Mouse (Mus musculus) neural tube, embryonic 10.5 days (tissue): ENCODE measurements around the gene Cyb5d2.
"Not testable (repeated sequence)": the region's sequence is repeated elsewhere in the genome, so short reads cannot be mapped to it uniquely, and the experiment has no call there.

Experiments
- DNase-seq: peaks from one replicate; pipeline ENCODE4 v3.0.0-alpha.2; 2017; ENCODE audit warnings: low spot score; ENCODE audit errors: extremely low spot score

Cyb5d2 gene

GRCm38 (mm10) chr11:72778957-72779356 lies 17.0 kb downstream of the Cyb5d2 start:
- no peak for DNase-seq

- DNase-seq = not testable (repeated sequence)
Measured at GRCm38 (mm10) chr11:72772611-72773010, 23.3 kb downstream of the Cyb5d2 start.

DNA sequence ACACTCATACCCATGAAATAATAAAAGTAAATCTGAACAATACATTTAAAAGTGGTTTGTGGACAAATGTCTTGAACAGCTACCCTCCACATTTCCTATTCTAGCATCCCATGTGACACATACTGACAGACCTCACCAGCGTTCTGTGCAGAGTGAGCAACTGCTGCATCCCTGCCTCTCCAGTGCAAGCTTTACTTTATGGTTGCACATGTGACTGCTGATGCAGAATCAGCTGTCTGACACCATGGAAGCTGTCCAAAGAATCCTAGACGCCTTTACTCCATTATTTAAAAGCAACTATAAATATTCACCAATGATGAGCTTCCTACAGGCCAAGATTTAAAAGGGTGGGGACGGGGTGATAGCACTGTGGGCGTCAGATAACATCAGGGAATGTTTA lies 24.5 kb downstream of the Cyb5d2 start:
- DNase-seq = no peak

GRCm38 (mm10) chr11:72770816-72771215 lies 25.1 kb downstream of the Cyb5d2 start:
- no peak for DNase-seq

GRCm38 (mm10) chr11:72770324-72770723 lies 25.6 kb downstream of the Cyb5d2 start:
- DNase-seq = no peak

GRCm38 (mm10) chr11:72769061-72769460 lies 26.9 kb downstream of the Cyb5d2 start:
- DNase-seq = no peak

DNA sequence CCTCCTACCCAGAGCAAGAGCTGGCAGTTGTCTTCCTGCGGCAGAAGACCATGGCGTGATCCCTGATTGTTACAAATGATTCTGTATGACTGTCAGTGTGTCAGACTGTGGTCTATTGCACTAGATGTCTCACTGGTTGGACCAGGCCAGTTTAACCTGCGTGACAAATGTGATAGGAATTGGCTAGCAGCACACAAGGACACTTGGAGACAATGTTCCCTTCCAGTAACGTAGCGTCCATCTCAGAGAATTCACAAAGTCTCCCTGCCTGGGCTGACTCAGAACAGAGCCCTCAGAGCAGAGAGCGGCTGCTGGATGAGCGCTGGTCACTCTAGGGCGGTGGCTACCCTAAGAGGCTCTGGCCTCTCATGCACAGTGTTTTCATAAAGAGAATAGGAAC lies 28.2 kb downstream of the Cyb5d2 start:
- no peak for DNase-seq

- no peak for DNase-seq
Measured at GRCm38 (mm10) chr11:72764270-72764669, 31.7 kb downstream of the Cyb5d2 start.

DNA sequence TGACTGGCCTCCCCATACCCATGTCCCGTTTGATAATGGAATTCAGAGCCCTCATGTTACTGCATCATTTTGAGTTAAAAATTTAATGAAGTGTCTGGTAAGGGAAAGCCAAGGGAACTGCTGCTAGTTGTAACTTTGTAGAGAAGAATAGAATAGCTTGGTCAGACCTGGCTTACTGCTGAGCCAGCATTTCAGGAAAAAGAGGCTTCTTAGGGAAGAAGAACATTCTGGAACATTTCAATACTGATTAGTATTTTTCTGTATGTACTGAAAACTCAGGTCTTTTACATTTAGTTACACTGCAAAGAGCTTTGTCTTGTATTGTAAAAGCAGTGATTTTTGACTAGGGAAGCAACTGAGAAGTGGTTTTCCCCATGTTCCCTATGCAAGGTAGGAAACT lies 35.2 kb downstream of the Cyb5d2 start:
- no peak for DNase-seq

DNA sequence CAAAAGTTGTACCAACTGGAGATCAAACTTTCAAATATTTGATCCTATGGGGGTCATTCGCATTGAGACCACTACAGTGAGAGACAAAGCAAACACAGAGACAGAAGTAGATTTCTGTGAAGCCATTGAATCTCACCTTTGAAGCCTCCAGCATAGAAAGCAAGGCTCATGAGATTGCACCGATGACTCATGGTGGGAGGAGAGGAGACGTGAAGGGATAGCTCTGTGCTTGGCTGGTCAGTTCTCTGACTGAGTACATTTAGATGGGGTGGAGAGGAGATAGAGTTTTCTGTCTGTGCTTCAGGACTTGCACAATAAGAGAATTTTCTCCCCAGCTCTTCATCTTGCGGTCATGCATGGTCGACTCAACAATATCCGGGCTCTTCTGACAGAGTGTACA lies 36.4 kb downstream of the Cyb5d2 start:
- DNase-seq = no peak

DNA sequence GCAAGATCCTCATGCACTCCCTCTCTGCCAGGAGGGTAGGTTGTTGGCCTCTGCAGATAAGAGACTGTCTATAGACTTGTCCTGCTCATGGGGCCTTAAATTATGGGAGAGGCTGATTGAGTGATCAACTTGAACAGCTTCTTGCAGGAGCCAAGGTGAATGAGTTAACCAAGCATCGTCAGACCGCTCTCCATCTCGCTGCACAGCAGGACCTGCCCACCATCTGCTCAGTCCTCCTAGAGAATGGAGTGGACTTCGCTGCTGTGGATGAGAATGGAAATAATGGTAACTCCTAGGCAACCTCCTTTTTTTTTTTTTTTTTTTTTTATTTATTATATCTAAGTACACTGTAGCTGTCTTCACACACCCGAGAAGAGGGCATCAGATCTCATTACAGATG lies 37.6 kb downstream of the Cyb5d2 start:
- DNase-seq = no peak

DNA sequence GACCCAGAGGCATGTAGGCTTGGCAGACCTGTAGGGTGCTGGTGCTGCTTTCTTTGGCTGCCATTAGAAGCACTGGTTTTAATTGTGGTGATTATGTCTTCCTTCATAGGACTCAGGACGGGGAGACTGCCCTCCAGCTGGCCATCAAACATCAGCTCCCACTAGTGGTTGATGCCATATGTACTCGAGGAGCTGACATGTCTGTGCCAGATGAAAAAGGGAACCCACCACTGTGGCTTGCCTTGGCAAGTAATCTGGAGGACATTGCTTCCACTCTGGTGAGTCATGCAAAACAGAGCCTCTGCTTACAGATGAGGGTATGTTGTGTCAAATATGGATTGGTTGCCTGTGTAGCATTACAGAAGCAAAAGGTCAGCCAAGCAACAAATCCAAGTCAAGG lies 44.0 kb downstream of the Cyb5d2 start:
- DNase-seq = no peak

- DNase-seq = no peak
Measured at GRCm38 (mm10) chr11:72739048-72739447, 56.9 kb downstream of the Cyb5d2 start.

GRCm38 (mm10) chr11:72737517-72737916 lies 58.4 kb downstream of the Cyb5d2 start:
- DNase-seq = not testable (repeated sequence)

GRCm38 (mm10) chr11:72736320-72736719 lies 59.6 kb downstream of the Cyb5d2 start:
- DNase-seq = no peak

DNA sequence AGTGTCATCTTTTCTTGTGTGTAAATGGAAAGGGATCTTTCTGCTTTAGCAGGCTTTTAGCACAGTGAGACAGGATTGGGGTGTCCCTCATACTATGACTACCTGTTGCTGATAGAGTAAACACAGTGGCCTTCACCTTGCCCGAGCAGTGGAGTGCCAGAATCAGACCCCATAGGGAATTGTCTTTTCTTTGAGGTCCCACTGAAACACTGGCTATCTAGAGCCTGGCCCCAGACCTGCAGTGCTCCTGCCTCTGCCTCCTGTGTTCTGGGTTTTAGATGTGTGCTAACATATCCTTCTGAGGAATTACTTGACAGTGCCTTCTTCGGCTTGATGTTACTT lies 60.5 kb downstream of the Cyb5d2 start:
- DNase-seq = no peak

- DNase-seq = no peak
Measured at GRCm38 (mm10) chr11:72734840-72735518, 61.0 kb downstream of the Cyb5d2 start.

- no peak for DNase-seq
Measured at GRCm38 (mm10) chr11:72733736-72734135, 62.2 kb downstream of the Cyb5d2 start.
